Mouse (Mus musculus) olfactory bulb, adult 2 months (tissue): ENCODE data around the gene Bend7.

Experiments used
- CTCF ChIP-seq: fragments of 200-500 bp; IDR thresholded peaks from 2 replicates; pipeline ENCODE4 v1.5.1; 2012; ENCODE audit warnings: low read depth, mild to moderate bottlenecking, low read length, moderate library complexity; ENCODE audit not compliant: insufficient read depth
- POLR2A ChIP-seq: fragments of 200-500 bp; IDR thresholded peaks from 2 replicates; pipeline ENCODE4 v1.6.1; 2012; ENCODE audit warnings: mild to moderate bottlenecking, low read depth, low read length, moderate library complexity; ENCODE audit not compliant: insufficient read depth

DNA sequence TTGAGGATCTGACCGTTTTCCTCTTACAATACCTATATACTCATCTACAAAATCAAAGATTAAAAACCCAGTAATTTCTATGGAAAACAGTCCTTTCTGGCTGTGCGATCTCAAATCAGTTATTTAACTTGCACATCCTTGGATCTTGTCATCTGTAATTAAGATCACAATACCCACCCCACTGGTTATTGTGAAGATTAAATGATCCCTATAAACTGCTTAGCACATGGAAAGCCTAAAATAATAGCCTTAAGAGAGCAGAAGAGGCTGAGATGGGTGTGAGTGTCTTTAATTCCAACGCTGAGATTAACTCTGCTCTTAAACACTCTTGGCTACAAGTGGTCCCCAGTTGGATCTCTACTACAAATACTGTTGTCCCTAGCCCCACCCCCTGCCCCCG lies 64.8 kb downstream of the Bend7 start:
- TF ChIP-seq POLR2A (no peak), CTCF (no peak)
